Mouse (Mus musculus): ENCODE data around the gene Crat.

Crat gene

DNA sequence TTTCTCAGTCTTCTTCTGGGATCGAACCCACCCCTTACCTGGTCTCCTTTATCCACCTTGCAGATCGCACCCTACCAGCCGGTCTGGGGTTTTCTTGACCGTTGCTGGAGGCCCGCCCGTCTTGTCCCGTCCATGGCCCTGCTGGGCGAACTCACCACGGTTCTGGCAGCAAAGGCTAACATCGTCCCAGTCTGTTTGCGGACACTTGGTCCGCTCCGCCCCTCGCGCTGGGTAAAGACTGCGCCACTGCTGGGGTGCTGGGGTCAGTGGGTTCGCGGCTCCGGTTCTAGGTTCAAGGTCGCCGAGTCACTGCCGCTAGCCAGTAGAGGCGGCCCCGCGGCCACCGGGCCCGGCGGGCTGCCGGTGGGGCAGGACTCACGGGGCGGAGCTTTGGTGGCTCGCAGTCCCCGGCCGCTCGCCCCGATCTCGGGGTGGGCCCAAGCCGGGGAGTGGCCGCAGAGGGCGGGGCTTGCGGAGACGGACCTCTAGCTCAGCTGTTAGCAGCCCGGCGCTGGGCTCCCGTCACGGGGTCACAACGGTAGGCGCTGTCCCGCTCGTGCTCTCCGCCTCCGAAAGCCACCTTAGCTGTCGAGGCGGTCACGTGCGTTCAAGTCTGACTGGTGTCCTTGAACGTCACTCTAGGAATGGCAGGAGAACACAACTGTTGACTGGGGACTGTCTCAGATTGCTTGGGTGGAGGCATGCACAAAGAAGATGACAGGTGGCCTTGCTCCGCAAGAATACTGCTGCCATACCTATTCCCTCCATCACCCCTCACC, at the start of gene Crat:
TSS of gene Crat (minus strand) at position 657 of the 779 bp plus-strand sequence.
- DNase-seq (ENCODE audit: low spot score in 2 of 2), result peak; percentile 90 to 94

GRCm38 (mm10) chr2:30464411-30464810, 48.8 kb upstream of the Crat start:
- DNase-seq (ENCODE audit: low spot score in 2 of 2), result no peak

- peak; percentile 29 to 75 for DNase-seq (ENCODE audit: low spot score in 2 of 2)
Observed at GRCm38 (mm10) chr2:30463904-30464330, 48.3 kb upstream of the Crat start.

- DNase-seq (ENCODE audit: low spot score in 2 of 2), result no peak
Observed at GRCm38 (mm10) chr2:30463341-30463761, 47.7 kb upstream of the Crat start.

GRCm38 (mm10) chr2:30459241-30459640, 43.6 kb upstream of the Crat start:
- no peak for DNase-seq (ENCODE audit: low spot score in 2 of 2)

- DNase-seq (ENCODE audit: low spot score in 2 of 2), result no peak
Observed at GRCm38 (mm10) chr2:30458349-30458748, 42.7 kb upstream of the Crat start.

DNA sequence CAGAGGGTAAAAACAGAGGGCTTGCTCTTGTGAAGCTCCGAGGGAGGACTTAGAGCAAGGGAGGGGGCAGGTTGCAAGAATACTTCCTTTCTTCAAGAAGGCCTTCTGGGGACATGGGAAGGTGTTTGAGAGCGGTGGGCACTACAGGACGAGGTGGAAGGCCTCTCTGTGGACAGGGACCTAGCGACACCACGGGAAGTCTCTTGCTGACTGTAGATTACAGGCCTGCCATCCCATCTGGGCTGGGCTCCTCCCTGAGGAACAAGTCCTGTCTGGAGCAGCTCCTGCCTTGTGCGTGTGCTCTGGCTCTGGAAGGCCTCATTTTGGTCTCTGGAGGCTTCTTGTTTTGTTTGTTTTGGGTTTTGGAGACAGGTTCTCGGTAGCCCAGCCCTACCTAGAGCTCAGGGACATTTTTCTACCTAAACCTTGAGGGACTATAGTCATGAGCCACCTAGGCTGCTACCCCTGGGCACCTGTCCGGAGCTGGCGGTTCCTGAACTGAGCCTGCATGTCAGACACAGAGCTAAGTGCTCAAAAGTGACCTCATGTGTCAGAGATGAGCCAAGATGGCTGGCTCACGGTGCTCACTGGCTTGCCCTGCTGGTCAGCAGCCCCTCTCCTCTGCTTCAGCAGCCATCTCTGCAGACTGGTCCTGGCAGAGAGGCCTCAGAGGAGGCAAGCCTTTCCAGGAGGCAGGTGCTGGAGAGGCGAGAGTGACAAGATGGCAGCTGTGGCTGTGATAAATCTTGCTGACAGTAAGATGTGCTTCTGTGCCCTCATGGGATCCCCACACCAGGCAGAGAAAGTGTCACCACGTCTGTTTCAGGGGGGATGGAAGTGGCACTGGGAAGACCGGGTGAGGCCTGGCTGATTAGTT, 40.7 kb upstream of the Crat start:
- no peak for DNase-seq (ENCODE audit: low spot score in 2 of 2)

DNA sequence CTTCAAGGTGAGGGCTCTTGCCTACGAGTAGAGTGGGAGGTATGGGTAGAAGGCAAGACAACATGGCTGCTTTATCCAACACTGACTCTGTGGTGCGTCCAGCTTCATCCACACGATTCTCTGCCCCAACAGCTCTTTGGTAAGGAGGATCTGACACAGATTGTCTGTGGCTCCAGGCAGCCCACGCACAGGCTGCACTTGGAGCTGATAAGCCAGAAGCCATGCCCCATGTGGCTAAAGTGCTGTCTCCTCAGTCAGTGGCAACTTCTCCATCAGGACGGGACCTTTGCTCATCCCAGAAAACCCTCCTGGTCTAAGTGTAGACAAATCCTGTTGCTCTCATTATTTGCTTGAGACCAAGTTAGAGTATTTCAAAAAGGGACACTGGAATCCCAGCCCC, 39.0 kb upstream of the Crat start:
- no peak for DNase-seq (ENCODE audit: low spot score in 2 of 2)

- DNase-seq (ENCODE audit: low spot score in 2 of 2), result no peak
Observed at GRCm38 (mm10) chr2:30453570-30453969, 38.0 kb upstream of the Crat start.

- DNase-seq (ENCODE audit: low spot score in 2 of 2), result no peak
Observed at GRCm38 (mm10) chr2:30451525-30451924, 35.9 kb upstream of the Crat start.

GRCm38 (mm10) chr2:30450530-30450929, 34.9 kb upstream of the Crat start:
- DNase-seq (ENCODE audit: low spot score in 2 of 2), result no peak

GRCm38 (mm10) chr2:30448371-30448770, 32.8 kb upstream of the Crat start:
- DNase-seq (ENCODE audit: low spot score in 2 of 2), result no peak

- DNase-seq (ENCODE audit: low spot score in 2 of 2), result no peak
Observed at GRCm38 (mm10) chr2:30446891-30447826, 31.5 kb upstream of the Crat start.

DNA sequence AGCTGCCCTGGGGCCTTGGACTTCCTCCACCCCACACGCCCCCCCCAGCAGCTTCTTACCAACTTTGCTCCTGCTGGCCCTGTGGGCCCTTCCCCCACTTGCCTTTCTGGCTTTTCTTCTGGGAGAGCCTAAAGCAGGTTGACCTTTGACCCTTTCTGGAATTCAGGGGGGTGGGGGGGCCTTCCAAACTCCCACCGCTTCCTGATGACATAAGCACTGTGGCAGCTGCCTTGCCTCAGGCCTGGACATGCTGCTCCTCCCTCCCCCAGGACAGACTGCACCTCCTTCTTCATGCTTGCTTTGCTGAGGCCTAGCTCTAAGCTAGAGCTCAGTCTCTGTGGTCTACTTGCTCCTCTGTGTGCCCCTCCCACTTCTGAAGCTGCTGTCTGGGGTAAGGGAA, 29.7 kb upstream of the Crat start:
- DNase-seq (ENCODE audit: low spot score in 2 of 2), result no peak

GRCm38 (mm10) chr2:30444450-30444849, 28.8 kb upstream of the Crat start:
- no peak for DNase-seq (ENCODE audit: low spot score in 2 of 2)

- DNase-seq (ENCODE audit: low spot score in 2 of 2), result no peak
Observed at GRCm38 (mm10) chr2:30444006-30444405, 28.4 kb upstream of the Crat start.

GRCm38 (mm10) chr2:30443281-30443680, 27.7 kb upstream of the Crat start:
- DNase-seq (ENCODE audit: low spot score in 2 of 2), result no peak

GRCm38 (mm10) chr2:30442498-30442890, 26.9 kb upstream of the Crat start:
- no peak for DNase-seq (ENCODE audit: low spot score in 2 of 2)

DNA sequence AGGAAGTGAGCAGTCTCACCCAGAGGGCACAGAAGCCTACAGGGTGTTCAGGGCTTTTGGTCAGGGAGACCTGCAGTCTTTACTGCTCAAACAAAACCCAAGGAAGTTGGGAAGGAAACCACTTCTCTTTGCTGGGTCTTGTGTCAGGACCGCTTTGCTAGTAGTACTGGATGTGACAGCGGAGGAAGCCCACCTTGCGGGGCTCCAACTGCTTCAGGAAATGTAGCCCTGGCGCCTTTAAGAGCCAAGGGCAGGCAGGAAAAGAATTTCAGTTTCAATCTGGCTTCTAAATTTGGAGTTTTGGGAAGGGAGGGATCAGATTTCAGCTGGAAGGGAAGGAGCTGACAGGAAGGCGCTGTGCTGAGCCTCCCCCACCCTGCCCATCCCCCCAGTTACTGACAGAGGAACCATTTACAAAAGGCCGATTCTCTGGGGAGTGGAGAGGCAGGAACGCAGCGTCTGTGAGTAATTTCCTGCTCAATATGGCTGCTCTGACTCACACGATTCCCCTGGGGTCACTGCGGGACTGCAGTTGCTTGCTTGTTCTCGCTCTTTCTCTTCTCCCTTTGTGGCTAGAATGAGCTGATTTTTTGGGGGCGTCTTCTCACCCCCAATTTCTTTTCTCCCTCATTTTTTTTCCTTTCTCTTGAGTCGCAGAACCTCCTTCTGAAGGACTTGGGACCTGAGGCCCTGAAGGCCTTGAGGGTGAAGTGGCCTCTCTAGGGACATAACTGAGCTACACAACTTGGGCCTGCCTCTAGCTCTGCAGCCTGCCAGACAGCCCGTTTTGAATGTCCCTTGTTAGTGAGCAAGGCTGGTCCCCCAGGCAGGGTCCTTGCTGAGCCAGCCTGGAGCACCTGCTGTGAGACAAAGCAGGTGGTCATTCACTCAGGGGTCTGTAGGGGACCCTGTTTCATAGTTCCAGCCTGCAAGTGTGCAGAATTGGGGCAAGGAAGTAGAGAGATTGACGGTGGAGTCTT, 26.2 kb upstream of the Crat start:
- peak; percentile 66 to 78 for DNase-seq (ENCODE audit: low spot score in 2 of 2)
